Mouse (Mus musculus): ENCODE measurements around the gene D17H6S53E. TPM values are rescaled to one million over a fixed set of nuclear protein-coding genes. Genes with fewer than 3 reads are reported as not detected.

Gene D17H6S53E
- total RNA-seq, 2 experiments from 2014 or later = 1.5 to 2.8 TPM

DNA sequence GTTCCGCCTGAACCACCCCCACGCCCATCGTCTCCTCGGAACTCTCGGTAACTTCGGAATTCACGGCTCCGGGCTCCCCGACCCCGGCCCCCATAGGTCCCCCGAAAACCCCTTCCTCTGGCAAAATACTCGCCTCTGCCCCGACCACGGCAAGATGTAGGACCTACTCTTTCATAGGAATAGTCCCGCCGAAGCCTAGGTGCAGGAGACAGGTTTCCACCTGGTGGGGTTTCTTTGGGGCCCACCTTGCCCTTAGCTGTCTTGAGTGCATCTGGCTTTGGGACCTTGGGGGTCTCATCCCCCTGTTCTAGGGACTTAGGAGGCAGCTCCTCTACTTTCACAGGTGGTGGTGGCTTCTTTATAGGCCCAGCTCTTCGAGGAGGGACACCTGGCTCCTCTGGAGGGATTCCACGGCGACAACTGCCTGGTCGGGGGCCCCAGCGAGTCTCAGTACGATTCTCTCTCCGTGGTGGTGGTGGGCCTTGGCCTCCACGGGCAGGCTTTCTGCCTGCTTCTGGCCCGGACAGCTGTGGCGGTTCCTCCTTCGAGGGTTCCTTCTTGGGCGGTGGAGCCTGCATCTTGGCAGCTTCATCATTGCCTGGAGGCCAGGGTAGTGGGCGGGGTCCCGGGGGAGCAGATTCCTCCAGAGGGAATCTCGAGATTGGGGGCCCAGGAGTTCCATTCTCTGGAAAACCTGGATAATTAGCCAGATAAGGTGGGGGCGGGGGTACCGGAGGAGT, 30.5 kb downstream of the D17H6S53E start:
- no peak for ATAC-seq (replicated peaks; ENCODE audit: low FRiP score, poor library complexity, severe bottlenecking)

DNA sequence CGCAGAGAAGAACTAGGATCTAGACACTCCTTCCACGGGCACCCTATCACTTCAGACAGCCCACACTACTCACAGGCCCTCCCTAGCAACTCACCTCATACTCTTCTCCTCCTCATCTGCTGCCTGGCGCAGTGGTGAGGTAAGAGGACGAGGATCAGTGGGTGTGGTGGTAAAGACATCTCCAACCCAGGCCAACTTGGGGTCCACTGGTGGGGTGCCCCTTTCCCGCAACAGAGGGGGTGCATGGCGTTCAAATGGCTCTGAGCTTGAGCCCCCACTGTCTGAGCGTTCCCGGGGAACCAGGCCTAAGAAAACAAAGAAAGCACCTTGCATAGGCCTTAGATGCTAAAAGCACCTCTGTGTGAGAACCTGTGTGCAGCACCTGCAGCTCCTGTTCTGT, 31.1 kb downstream of the D17H6S53E start:
- no peak for ATAC-seq (replicated peaks; ENCODE audit: low FRiP score, poor library complexity, severe bottlenecking)

DNA sequence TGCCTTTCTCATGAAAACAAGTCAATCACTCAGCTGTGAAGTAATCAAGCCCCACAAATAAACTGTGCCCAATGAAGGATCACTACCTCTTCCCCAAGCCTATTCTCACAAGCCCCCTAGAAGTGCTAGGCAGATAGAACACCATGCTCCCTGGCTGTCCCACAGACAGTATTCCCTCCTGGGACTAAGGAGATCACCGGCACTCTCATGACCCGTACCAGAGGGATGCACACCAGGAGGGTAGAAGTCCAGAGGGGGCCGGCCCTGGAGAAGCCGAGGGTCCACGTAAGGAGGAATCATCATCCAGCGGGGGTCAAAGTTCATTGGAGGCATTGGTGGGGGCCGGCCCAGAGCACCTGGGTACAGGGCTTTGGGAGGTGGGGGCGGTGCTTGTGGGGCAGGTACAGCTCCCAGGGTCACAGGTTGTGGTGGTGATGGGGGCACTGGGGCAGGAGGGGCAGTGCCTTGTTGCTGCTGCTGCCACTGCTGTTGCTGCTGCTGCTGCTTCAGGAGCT, 31.5 kb downstream of the D17H6S53E start:
- ATAC-seq (replicated peaks; ENCODE audit: low FRiP score, poor library complexity, severe bottlenecking) = no peak

DNA sequence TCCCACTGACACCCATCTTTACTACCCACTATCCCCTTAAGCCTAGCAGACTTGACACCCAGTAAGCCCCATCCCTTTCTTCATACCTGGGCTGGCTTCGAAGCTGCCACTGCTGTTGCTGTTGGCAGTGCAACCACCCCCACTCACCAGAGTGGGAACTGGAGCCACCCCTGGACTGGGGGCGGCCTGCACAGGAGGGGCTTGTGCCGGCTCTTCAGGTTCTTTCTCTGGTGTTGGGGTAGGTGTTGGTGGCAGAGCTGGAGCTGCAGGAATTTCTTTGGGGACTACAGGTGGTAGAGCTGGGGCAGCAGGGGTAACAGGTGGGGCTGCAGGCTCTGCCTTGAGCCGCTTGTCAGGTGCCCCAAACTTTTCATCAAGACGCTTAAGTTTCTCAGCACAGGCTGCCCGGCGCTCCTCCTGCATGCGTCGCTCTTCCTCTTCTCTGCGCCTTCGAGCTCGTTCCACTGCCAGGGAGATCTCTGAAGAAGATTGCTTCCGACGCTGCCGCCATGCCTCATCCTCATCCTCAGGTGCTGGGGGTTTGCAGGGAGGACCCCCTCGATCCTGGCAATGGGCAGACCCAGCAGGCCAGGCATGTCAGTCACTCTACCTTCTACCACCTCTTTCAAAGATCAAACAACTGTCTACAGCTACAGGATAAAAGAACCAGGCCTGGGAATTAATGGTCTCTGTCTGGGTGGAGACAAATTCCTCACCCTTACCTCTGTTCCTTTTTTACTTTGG, 32.8 kb downstream of the D17H6S53E start:
- no peak for ATAC-seq (replicated peaks; ENCODE audit: low FRiP score, poor library complexity, severe bottlenecking)

DNA sequence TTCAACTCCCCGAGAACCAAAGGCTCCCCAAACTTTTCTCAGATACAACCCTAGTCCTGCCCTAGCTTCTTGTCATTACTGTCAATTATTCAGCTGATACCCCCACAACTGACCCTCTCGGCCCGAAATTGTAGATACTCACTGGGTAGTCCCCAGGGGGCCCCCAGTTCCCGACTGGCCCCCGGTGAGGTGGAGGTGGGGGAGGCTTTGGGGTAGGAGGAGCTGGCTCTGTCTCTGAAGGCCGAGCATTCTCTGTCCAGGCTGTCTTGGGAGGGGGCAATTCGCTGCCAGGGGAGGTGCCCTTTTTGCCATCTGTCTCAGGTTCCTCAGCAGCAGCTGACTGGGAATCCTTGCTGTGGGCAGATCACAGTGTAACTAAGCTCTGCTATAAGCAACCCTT, 33.5 kb downstream of the D17H6S53E start:
- ATAC-seq (replicated peaks; ENCODE audit: low FRiP score, poor library complexity, severe bottlenecking) = no peak

DNA sequence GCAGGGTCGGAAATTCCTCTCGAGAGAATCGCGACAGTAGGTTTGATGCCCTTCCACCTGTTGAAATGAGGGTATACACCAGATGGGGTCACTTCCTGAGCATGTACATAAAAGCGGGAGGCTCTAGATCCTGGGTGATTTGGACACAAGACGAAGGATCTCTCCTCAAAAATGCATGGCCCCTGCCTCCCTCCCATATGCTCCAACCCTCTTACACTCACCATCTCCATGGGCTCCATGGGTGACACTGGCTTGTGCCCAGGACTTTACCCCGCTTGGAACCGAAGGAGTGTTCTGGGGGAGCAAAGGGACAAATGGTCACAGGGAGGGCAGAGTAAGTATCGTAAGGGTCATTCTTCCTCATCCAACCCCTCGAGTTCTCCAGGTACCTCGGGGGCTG, 35.2 kb downstream of the D17H6S53E start:
- no peak for ATAC-seq (replicated peaks; ENCODE audit: low FRiP score, poor library complexity, severe bottlenecking)

DNA sequence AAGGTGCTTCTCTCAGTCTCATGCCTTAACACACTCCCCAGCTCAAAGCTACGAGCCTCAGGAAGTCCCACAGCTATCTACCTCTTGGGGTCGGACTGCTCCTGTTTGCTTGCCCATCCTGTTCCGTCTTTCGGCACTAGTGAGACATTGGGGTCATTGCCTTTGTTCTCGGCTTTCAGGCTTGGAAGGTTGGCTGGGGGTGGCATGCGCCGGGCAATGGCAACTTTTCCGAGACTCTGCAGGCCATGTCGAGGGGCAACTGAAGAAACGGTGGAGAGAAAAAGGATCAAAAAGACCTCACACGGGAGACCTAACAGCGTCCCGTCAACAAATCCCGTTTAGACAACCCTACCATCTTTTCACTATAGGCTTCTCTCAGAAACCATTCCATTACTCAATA, 35.9 kb downstream of the D17H6S53E start:
- no peak for ATAC-seq (replicated peaks; ENCODE audit: low FRiP score, poor library complexity, severe bottlenecking)

DNA sequence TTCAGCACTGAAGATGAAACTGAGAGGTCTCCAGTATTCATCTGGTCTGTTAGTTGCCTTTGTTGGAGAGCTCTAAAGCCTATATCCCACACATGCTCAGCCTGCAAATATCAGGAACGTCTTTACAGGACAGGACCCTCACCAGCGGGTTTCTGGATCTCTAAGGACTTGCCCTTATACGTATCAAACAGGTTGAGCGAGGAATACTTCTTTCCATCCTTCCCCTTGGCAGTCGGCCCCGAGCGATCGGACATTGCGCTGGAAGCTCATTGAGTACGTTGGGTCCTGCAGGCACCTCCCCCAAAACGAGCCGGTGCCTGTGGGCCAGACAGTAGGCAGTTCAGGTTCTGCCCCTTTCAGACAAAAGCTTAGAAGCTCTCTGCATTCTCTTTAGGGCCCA, 36.6 kb downstream of the D17H6S53E start:
- ATAC-seq (replicated peaks; ENCODE audit: low FRiP score, poor library complexity, severe bottlenecking) = no peak

DNA sequence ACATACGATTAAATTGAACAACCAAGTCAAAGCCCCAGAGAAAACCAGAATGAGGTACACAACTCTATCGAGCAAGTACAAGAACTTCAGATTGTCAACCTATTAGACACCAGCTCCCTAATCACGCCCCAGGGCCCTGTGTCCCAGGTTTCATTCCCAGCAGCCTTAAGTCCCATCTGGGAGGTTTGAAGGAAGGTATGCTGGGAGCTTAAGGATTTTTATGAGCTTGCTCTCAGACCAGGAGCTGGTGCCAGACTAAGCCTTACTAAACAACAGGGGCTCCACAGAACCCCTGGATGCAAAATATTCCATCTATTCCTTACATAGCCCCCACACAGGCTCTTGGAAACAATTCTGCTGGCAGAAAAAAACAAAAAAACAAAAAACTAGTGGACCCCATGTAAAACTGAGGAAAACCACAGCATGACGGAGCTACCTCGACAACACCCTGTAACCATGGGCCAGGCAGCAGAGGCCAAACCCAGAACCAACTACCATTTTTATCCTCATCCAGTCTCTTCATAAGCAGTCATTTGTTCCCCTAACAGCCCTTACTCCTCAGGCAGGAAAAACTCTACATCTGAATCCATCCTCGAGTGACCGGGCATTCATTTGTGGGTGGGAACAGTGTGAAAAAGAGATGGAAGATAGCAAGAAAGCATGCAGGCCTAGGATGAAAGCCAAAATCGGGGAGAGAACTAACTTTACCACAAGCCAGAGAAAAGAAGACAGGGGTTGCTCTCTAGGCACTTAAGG, 37.3 kb downstream of the D17H6S53E start:
- ATAC-seq (replicated peaks; ENCODE audit: low FRiP score, poor library complexity, severe bottlenecking) = no peak

DNA sequence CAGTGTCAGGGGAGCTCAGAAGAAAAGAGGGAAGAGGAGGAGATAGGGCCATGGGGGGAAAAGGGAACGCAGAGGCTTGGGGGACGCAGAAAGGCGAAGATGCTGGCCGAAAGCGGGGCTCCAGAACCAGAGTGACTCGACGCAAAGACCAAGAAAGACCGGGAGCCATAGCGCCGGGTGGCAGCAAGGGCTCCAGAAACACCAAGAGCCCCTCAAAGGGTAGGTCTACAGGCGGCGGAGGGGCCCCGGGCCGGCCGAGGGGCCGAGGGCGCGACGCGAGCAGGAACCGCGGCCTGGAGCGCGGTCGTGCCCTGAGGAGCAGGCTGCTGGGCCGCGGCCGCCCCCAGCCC, 38.0 kb downstream of the D17H6S53E start:
- no peak for ATAC-seq (replicated peaks; ENCODE audit: low FRiP score, poor library complexity, severe bottlenecking)

DNA sequence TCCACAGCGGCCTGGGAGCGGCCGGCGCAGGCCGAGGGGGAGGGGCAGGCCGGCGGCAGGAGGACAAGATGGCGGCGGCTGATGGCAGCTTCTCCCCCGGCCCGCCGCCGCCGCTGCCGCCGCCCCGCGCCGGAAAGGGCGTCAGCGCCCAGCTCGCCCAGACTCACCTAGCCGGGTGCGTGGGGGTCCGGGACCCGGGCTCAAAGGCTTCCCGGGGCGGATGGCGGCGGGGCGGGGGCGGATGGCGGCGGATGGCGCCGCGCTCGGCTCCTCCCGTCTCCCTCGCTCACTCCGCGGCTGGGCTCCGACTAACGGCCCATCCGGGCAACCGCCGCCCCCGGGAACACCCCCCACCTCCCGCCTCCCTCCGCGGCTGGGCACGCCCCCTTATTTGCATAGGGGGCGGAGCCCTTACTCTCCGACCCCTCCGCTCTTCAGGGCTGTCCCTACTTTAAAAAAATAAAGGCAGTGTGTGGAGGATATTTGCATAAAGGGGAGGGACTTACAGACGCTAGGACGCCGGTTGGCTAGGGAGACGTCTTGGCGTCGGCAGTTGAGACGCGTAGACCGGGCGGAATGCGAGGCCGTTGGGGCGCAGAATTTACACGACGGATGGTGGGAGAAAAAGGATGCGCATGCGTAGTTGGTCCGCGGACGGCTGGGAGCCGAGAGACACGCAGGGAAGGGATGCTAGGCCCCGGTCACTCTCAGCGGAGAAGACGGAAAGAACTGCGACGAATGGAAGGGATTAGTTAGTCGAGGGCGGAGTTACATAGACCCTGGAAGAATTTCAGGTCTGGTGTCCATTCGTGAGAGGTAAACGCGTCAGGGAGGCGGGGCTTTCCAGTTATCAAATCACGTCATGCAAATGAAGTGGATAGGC, 38.6 kb downstream of the D17H6S53E start, which contains the start of gene Prrc2a:
Gene Prrc2a, minus strand, starts transcription at position 330 of the 883 bp plus-strand sequence.
- peak; percentile 89 for ATAC-seq (replicated peaks; ENCODE audit: low FRiP score, poor library complexity, severe bottlenecking)

DNA sequence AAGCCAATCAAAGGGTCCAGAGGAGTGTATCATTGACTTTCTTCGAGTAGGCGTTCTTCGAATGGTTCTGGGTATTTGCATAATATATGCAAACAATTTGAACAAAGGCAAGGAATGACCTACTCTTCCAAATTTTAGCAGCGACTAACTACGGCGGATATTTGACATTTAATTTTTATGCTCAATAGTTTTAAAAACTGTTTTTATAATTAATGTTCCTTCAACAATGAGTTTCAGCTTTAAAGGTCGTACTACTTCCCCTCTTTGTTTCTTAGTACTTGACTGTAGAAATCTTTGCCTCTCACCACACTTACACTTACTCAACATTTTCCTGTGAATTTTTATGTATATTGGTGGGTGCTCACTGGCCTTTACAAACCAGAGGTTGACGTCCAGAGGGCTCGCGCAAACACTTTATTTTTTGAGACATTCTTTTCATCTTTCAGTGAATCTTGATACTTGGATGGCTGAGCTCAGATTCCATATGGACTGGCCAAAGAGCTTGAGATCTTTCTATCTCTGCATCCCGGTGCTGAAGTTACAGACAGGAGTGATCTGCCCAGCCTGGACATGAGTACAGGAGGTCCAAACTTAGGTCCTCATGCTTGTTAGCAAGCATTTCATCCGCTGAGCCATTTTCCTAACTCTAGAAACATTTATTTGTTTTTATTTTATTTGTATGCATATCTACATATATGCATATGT, 39.4 kb downstream of the D17H6S53E start:
- no peak for ATAC-seq (replicated peaks; ENCODE audit: low FRiP score, poor library complexity, severe bottlenecking)

DNA sequence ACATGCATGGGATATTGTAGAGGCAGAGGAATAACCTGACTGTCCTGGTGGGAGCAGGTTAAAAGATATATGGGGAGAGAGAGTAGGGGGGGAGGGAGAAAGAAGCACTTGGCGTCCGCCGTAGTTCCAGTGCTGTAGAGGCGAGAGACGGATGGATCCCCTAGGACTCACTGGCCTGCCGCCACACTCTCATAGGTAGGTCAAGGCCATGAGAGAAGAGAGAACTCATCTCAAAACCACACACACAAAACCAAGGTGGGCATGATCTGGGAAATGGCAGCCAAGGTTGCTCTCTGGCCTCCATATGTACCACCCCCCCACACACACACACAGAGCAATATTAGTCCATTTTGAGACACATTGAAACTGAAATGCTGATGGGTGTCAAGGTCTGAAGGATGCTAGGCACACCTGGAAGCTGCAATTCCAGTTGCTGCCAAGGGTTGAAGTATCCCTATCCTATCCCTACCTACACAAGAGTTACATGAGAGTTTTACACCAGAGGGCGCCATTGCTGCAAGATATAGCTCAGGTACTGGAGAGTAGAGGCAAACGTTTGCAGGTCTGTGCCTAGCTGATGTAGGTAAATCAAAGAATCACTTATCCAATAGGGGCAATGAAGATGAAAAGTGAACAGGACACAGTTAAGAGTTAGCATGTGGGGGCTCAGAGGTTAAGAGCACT, 40.3 kb downstream of the D17H6S53E start:
- no peak for ATAC-seq (replicated peaks; ENCODE audit: low FRiP score, poor library complexity, severe bottlenecking)

DNA sequence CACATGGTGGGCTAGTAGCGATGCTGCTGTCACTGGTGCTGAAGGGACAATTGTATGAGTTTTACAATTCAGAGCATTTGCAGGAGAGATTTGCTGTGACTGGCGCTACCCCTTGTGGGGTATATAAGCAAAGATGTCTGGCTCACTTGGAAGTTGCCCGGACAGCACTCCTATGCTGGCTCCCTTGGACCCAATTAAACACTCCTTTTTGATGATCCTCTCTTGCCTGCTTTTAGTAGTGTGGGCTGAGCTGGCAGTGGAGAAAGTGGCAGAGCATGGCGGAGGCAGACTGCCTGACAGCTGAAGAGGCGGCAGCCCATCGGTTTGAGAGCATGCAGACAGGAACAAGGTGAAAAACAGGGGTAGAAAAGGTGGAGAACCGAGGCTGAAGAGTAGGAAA, 41.6 kb downstream of the D17H6S53E start:
- no peak for ATAC-seq (replicated peaks; ENCODE audit: low FRiP score, poor library complexity, severe bottlenecking)

DNA sequence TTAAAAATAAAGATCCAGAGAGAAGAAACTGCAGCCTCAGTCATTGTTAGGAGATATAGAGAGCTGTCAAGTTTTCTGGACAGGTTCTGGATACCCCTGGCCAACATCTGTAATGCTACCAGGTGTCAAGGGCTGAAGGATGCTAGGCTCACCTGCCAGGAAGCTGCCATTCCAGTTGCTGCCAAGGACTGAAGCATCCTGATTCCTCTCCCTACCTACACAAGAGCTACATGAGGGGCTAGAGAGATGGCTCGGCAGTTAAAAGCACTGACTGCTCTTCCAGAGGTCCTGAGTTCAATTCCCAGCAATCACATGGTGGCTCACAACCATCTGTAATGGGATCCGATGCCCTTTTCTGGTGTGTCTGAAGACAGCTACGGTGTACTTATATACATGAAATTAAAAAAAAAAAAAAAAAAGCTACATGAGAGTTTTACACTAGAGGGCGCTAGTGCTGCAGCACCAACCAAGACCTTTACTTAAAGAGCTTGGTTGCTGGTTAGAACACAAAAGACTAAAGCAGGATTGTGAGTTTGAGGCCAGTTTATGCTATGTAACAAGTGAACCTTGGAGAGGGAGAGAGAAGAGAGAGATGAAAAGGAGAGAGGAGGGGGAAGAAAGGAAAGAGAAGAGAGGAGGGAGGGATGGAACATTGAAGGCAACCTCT, 42.5 kb downstream of the D17H6S53E start:
- ATAC-seq (replicated peaks; ENCODE audit: low FRiP score, poor library complexity, severe bottlenecking) = no peak

DNA sequence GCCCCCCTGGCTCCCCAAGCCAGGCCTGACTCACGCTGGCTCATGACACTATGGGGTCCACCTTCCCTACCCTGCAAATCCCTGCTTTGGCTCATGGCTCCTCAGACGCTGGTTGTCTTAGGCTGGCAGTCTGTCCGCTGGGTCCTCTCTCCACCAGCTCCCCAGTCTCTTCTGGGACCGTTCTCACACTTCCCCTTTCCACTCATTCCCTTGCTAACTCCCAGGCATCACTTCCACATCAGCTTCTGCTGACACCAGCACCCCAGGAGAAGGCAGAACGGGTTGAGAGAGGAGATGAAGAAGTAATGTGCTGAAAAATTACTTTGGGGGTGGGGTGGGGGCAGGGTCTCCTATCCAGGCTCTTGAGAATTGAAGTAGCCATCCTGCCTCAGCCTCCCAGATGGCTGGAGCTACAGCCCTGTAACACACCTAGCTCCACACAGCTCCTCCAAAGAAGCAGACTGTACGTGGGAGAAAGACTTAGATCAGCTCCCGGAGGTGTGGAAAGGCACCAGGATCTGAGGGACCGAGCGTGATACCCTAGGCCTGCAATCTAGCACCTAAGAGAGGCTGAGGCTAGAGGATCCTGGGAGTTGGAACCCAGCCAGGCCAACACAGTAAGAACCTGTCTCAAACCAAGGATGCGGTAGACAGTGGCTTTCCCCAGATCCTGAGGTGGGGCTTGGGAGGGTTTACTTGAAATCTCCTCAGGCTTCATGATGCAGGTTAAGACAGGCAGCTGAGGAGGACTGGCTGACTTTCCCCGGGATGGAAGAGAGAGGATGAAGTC, 46.5 kb downstream of the D17H6S53E start:
- no peak for ATAC-seq (replicated peaks; ENCODE audit: low FRiP score, poor library complexity, severe bottlenecking)

DNA sequence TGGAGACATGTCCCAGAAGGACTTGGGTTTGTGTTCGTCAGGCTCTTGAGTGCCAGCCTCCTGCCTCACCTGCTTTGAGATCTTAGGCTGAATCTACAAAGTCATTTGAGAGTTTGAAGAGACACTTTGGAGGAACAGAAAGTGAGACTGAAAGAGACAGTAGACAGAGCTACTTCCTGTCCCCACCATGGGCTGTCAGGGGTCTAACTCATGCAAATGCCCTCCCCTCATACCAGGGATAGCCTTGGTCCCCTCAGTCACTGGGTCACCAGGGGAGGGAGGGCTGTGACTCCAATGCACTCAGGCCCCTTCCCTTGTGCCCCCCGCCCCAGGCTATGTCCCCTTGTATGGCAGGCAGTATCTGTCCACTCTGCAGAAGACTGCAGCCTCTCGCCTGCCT, 47.2 kb downstream of the D17H6S53E start:
- no peak for ATAC-seq (replicated peaks; ENCODE audit: low FRiP score, poor library complexity, severe bottlenecking)
